Mouse (Mus musculus): ENCODE results near the gene Flvcr1. TPM values are rescaled to one million over a fixed set of nuclear protein-coding genes. Genes with fewer than 3 reads are reported as not detected.
A peak's percentile ranks its signal among the peaks of the same experiment; 100 is the strongest.
"Not testable (repeated sequence)": the region's sequence is repeated elsewhere in the genome, so short reads cannot be mapped to it uniquely, and the experiment has no call there.

Gene Flvcr1
- polyA plus RNA-seq, 1 experiment from 2014 or later = 9.9 TPM

- no peaks in the 10 kb centered on the region for H3K36me3 ChIP-seq (ENCODE audit: insufficient read depth)
- no peak overlapping the region for H3K4me3 ChIP-seq (ENCODE audit: low read depth, low read length)
- H3K27ac ChIP-seq (ENCODE audit: low read depth) = no peak overlapping the region
- no peaks in the 10 kb centered on the region for H3K9me3 ChIP-seq (ENCODE audit: low read depth, low read length)
- H3K4me2 ChIP-seq = no peak overlapping the region
- no peak for ATAC-seq (ENCODE audit: insufficient read depth)
- H3K4me1 ChIP-seq (ENCODE audit: insufficient read depth) = no peaks in the 10 kb centered on the region
- no peak for TF ChIP-seq CTCF (IDR thresholded peaks at IDR 0.05; ENCODE audit: low read depth)
- no peaks in the 10 kb centered on the region for H3K27me3 ChIP-seq (ENCODE audit: insufficient read depth, low read length)
- no peak overlapping the region for H3K9ac ChIP-seq
- DNase-seq = no peak
Observed at GRCm38 (mm10) chr1:191041352-191041751, 15.4 kb upstream of the Flvcr1 start.

GRCm38 (mm10) chr1:191037999-191038398 is 12.0 kb upstream of the Flvcr1 start:
- no peak for TF ChIP-seq CTCF (IDR thresholded peaks at IDR 0.05; ENCODE audit: low read depth)
- ATAC-seq (ENCODE audit: insufficient read depth) (no peak), DNase-seq (no peak)
- Histone ChIP-seq H3K36me3 (ENCODE audit: insufficient read depth) (no peaks in the 10 kb centered on the region), H3K4me3 (ENCODE audit: low read depth, low read length) (no peak overlapping the region), H3K9me3 (ENCODE audit: low read depth, low read length) (no peaks in the 10 kb centered on the region), H3K27ac (ENCODE audit: low read depth) (no peak overlapping the region), H3K9ac (no peak overlapping the region), H3K27me3 (ENCODE audit: insufficient read depth, low read length) (no peaks in the 10 kb centered on the region), H3K4me1 (ENCODE audit: insufficient read depth) (no peaks in the 10 kb centered on the region), H3K4me2 (no peak overlapping the region)
- 86% methylated on average over 4 of the region's 4 CpGs for WGBS

DNA sequence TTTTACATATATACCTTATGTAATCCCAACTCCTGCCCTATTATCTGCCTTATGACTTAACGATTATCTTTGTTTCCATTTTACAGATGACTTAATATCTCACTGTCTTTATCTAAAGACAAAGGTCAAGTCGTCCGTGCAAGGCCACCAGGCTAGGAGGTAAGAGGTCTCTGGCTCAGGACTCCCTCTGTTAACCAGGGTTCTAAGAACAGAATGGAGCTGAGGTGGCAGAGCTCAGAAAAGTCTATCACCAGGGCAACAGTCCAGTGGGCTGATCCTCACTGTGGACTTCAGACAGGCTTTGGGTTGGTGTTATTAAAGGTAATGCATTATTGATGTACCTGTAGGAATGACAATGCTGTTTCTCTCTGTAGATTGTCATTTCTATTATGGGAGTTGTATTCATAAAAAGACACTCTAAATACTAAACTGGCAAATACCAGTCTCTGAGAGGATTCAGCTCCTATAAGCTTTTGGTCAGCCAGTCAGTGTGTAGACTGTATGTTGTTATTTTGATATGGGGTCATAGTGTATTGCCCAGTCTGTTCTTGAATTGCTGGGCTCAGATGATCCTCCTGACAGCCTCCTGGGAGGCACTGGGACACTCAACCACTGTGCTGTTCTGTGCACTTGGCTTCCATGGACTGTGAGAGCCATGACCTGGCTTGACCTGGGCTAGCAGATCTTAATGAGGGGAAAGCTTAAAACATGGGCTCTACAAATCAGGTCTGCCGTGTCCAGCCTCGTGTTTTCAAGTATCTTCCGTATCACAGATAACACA is 10.8 kb upstream of the Flvcr1 start, which contains the start of gene Spata45:
TSS of gene Spata45 (plus strand) at position 86 of the 781 bp plus-strand sequence.
- Histone ChIP-seq H3K4me1 (ENCODE audit: insufficient read depth) (no peaks in the 10 kb centered on the region), H3K27me3 (ENCODE audit: insufficient read depth, low read length) (no peaks in the 10 kb centered on the region), H3K9me3 (ENCODE audit: low read depth, low read length) (no peaks in the 10 kb centered on the region), H3K36me3 (ENCODE audit: insufficient read depth) (no peaks in the 10 kb centered on the region), H3K4me2 (no peak within 1 kb of the TSS), H3K27ac (ENCODE audit: low read depth) (no peak within 1 kb of the TSS), H3K4me3 (ENCODE audit: low read depth, low read length) (no peak within 1 kb of the TSS), H3K9ac (no peak within 1 kb of the TSS)
- WGBS = 62% methylated on average over 6 of the region's 6 CpGs
- DNase-seq (no peak), ATAC-seq (ENCODE audit: insufficient read depth) (no peak)
- no peak for TF ChIP-seq CTCF (IDR thresholded peaks at IDR 0.05; ENCODE audit: low read depth)

DNA sequence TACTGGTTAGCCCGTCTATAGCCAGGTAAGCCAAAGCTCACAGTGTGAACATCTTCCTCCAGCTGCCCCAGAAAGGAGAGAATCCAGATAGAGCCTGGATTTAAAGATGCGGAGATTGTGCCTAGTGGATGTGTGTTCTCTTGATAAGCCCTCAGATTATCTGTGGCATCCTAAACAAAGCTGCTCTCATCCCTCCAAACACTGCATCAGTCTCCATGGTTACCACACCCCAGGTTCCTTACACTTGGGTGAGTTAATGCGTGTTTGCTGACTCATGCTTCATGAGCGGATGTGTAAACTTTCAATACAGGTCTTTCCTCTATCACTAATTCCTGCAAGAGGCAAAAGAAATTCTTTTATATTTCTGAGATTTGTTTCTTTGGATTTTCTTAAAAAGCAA is 9.7 kb upstream of the Flvcr1 start:
- H3K27ac ChIP-seq (ENCODE audit: low read depth) = no peak overlapping the region
- H3K36me3 ChIP-seq (ENCODE audit: insufficient read depth) = no peaks in the 10 kb centered on the region
- H3K9ac ChIP-seq = no peak overlapping the region
- no peaks in the 10 kb centered on the region for H3K9me3 ChIP-seq (ENCODE audit: low read depth, low read length)
- no peak overlapping the region for H3K4me2 ChIP-seq
- ATAC-seq (ENCODE audit: insufficient read depth) = no peak
- no peaks in the 10 kb centered on the region for H3K4me1 ChIP-seq (ENCODE audit: insufficient read depth)
- no peak overlapping the region for H3K4me3 ChIP-seq (ENCODE audit: low read depth, low read length)
- no peaks in the 10 kb centered on the region for H3K27me3 ChIP-seq (ENCODE audit: insufficient read depth, low read length)
- TF ChIP-seq CTCF (IDR thresholded peaks at IDR 0.05; ENCODE audit: low read depth) = no peak
- no peak for DNase-seq
- 27% methylated on average over 4 of the region's 4 CpGs for WGBS

DNA sequence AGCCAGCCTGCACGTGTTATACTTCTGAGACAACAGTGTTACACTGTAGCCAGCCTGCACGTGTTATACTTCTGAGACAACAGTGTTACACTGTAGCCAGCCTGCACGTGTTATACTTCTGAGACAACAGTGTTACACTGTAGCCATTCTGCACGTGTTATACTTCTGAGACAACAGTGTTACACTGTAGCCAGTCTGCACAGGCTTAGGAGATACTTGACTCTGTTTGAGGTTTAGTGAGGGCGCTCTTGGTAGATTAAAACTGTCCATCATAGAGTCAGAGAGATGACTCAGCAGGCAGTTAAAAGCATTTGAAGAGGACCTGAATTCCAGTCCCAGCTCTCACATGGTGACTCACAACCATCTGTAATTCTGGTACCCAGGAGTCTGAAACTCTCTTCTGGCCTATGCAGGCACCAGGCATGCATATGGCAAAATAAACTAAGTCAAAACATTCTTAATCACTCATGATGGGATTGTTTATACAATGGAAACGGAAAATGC is 5.0 kb upstream of the Flvcr1 start:
- H3K4me3 ChIP-seq (ENCODE audit: low read depth, low read length); H3K9me3 ChIP-seq (ENCODE audit: low read depth, low read length); H3K4me1 ChIP-seq (ENCODE audit: insufficient read depth); ATAC-seq (ENCODE audit: insufficient read depth); H3K9ac ChIP-seq; H3K4me2 ChIP-seq; H3K27ac ChIP-seq (ENCODE audit: low read depth); DNase-seq; H3K27me3 ChIP-seq (ENCODE audit: insufficient read depth, low read length); H3K36me3 ChIP-seq (ENCODE audit: insufficient read depth): not testable (repeated sequence)
- 45% methylated on average over 6 of the region's 6 CpGs for WGBS

DNA sequence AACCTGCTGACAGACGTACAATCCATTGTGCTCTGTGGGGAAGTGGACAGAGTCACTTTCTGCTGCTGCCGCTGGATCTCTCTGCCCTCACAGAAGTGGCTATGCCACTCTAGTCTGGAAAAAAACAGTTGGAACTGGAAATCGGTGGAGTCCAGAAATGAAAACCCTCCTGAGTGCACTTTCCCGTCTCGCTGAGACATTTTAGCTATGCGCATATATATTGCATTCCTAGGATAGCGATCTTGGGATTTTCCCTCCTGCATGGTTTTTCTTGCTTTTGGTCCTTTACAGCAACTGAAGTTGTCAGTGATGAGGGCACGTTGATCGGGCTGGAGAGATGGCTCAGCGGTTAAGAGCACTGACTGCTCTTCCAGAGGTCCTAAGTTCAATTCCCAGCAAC is 4.2 kb upstream of the Flvcr1 start:
- Histone ChIP-seq H3K27ac (ENCODE audit: low read depth) (no peak overlapping the region), H3K36me3 (ENCODE audit: insufficient read depth) (no peaks in the 10 kb centered on the region), H3K4me2 (no peak overlapping the region), H3K27me3 (ENCODE audit: insufficient read depth, low read length) (no peaks in the 10 kb centered on the region), H3K9me3 (ENCODE audit: low read depth, low read length) (no peaks in the 10 kb centered on the region), H3K4me3 (ENCODE audit: low read depth, low read length) (no peak overlapping the region), H3K4me1 (ENCODE audit: insufficient read depth) (peaks cover 1% of the 10 kb centered on the region; the same call in 1 of the 2 replicates), H3K9ac (no peak overlapping the region)
- no peak for ATAC-seq (ENCODE audit: insufficient read depth)
- no peak for TF ChIP-seq CTCF (IDR thresholded peaks at IDR 0.05; ENCODE audit: low read depth)
- DNase-seq = no peak
- 53% methylated on average over 10 of the region's 10 CpGs for WGBS

GRCm38 (mm10) chr1:191025016-191026012 is 644 bp downstream of the Flvcr1 start:
- Histone ChIP-seq H3K36me3 (ENCODE audit: insufficient read depth) (0 out of 2 replicates have a peak, but pooled peaks cover 3% of the 10 kb centered on the region), H3K27ac (ENCODE audit: low read depth) (peak overlapping the region; percentile 80), H3K27me3 (ENCODE audit: insufficient read depth, low read length) (no peaks in the 10 kb centered on the region), H3K9me3 (ENCODE audit: low read depth, low read length) (no peaks in the 10 kb centered on the region), H3K4me2 (peak overlapping the region; percentile 99), H3K9ac (peak overlapping the region; percentile 86), H3K4me3 (ENCODE audit: low read depth, low read length) (peak overlapping the region; percentile 84), H3K4me1 (ENCODE audit: insufficient read depth) (peaks cover 8% of the 10 kb centered on the region)
- ATAC-seq (ENCODE audit: insufficient read depth) (no peak; the same call in none of the 2 replicates), DNase-seq (peak; percentile 50)
- 2% methylated on average over 69 of the region's 69 CpGs for WGBS
- TF ChIP-seq CTCF (IDR thresholded peaks at IDR 0.05; ENCODE audit: low read depth) = no peak

DNA sequence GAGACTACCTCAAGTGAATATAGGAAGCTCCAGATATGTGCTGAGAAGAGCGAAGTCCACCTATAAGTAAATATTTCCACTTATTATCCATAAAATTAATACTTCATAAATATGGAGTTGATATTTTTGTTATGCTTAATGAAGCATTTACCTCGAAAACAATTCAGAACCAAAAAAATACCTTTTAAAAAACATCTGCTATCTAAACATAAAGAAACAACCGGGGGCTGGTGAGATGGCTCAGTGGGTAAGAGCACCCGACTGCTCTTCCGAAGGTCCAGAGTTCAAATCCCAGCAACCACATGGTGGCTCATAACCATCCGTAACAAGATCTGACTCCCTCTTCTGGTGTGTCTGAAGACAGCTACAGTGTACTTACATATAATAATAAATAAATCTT is 2.2 kb downstream of the Flvcr1 start:
- WGBS = 89% methylated on average over 5 of the region's 6 CpGs

More for the DNA sequence above, 2.2 kb downstream of the Flvcr1 start:
- H3K9me3 ChIP-seq (ENCODE audit: low read depth, low read length); H3K9ac ChIP-seq; ATAC-seq (ENCODE audit: insufficient read depth); H3K4me1 ChIP-seq (ENCODE audit: insufficient read depth); H3K27ac ChIP-seq (ENCODE audit: low read depth); DNase-seq; H3K27me3 ChIP-seq (ENCODE audit: insufficient read depth, low read length); H3K4me3 ChIP-seq (ENCODE audit: low read depth, low read length); H3K4me2 ChIP-seq; H3K36me3 ChIP-seq (ENCODE audit: insufficient read depth): not testable (repeated sequence)
